Mouse (Mus musculus) myocyte (in vitro differentiated cells): ENCODE measurements around the gene Dtx1.

Source experiments
- CEBPB ChIP-seq: IDR thresholded peaks from 2 replicates; pipeline ENCODE4 v1.6.1; 2011; ENCODE audit warnings: mild to moderate bottlenecking, moderate library complexity; ENCODE audit not compliant: poor library complexity, insufficient read depth, severe bottlenecking
- E2F4 ChIP-seq: IDR thresholded peaks from one replicate; pipeline ENCODE4 v1.6.1; 2011; ENCODE audit warnings: mild to moderate bottlenecking, control low read depth, moderate library complexity; ENCODE audit not compliant: insufficient read depth
- MAX ChIP-seq: IDR thresholded peaks from one replicate; pipeline ENCODE4 v1.6.1; 2011; ENCODE audit warnings: low read depth, mild to moderate bottlenecking, control low read depth
- MYOD1 ChIP-seq, 3 experiments: IDR thresholded peaks; one replicate each; pipeline ENCODE4 v1.6.1; 2011; ENCODE audit warnings: control low read depth in 2 of 3, low read depth in 2 of 3, mild to moderate bottlenecking in 2 of 3, moderate library complexity in 1 of 3; ENCODE audit not compliant: insufficient read length in 2 of 3, control insufficient read depth in 1 of 3
- MYOG ChIP-seq, 3 experiments: IDR thresholded peaks; one replicate each; pipeline ENCODE4 v1.6.1; 2011; ENCODE audit warnings: control low read depth in 2 of 3, low read depth in 2 of 3, mild to moderate bottlenecking in 2 of 3; ENCODE audit not compliant: insufficient read length in 2 of 3, control insufficient read depth in 1 of 3, insufficient read depth in 1 of 3
- POLR2A ChIP-seq: IDR thresholded peaks from one replicate; pipeline ENCODE4 v1.6.1; 2011; ENCODE audit warnings: low read depth, mild to moderate bottlenecking, control low read depth, moderate library complexity; ENCODE audit not compliant: insufficient read length
- POLR2AphosphoS2 ChIP-seq: IDR thresholded peaks from one replicate; pipeline ENCODE4 v1.6.1; 2011; ENCODE audit warnings: low read depth, control low read depth; ENCODE audit not compliant: insufficient read length
- SRF ChIP-seq: IDR thresholded peaks from one replicate; pipeline ENCODE4 v1.6.1; 2011; ENCODE audit warnings: low read depth; ENCODE audit not compliant: control insufficient read depth, insufficient read length
- TCF12 ChIP-seq: IDR thresholded peaks from one replicate; pipeline ENCODE4 v1.6.1; 2011; ENCODE audit warnings: mild to moderate bottlenecking, control low read depth; ENCODE audit not compliant: poor library complexity, insufficient read depth, severe bottlenecking
- USF1 ChIP-seq: IDR thresholded peaks from one replicate; pipeline ENCODE4 v1.6.1; 2011; ENCODE audit warnings: low read depth, mild to moderate bottlenecking, control low read depth, moderate library complexity

GRCm38 (mm10) chr5:120706541-120706940 is 5.2 kb downstream of the Dtx1 start:
- TF ChIP-seq POLR2A = no peak
- no peak for TF ChIP-seq E2F4
- no peak for TF ChIP-seq MYOD1 (IDR thresholded peaks at IDR 0.05; ENCODE audit: control insufficient read depth in 1 of 3, insufficient read length in 2 of 3, low read depth in 2 of 3)
- no peak for TF ChIP-seq USF1
- TF ChIP-seq MYOG (IDR thresholded peaks at IDR 0.05; ENCODE audit: control insufficient read depth in 1 of 3, insufficient read depth in 1 of 3, insufficient read length in 2 of 3, low read depth in 2 of 3) = no peak
- no peak for TF ChIP-seq CEBPB
- no peak for TF ChIP-seq TCF12
- no peak for TF ChIP-seq MAX
- no peak for TF ChIP-seq POLR2AphosphoS2
- TF ChIP-seq SRF = no peak
